Mouse (Mus musculus): ENCODE measurements at regions not wholly inside any gene's neighbourhood (a gene's known extent, or its start where the extent isn't known, plus 50 kb on each side); places are given as distances from the start of the nearest gene placed in this dataset.

- in situ Hi-C loops (cut with MboI, MseI): loop anchor here (10.0 kb wide), 1 partner anchor 195 kb away; the partner anchor contains the start of gene Cstl1
Observed at GRCm38 (mm10) chr2:148559376-148559775, 113.0 kb upstream of the Nxt1 start.

DNA sequence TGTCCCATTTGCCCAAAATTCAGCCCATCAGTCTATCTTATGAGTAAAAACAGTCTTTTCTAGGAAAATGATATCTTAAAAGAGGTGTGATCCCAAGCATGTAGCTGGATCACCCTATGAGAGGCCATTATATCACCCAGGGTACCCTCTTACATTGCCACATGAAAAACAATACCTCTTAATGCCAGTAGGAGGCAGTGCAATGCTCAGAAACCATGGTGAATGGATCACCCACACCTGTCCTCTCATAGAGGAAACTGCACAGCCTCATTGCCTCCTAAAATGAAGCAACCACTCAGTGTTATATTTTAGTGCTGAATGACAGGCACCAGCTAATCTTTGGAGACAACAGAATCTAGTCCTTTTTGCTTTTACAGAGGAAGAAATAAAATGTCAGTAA, 114.0 kb upstream of the Nxt1 start:
- in situ Hi-C loops (cut with MboI, MseI): loop anchor here (10.0 kb wide), 1 partner anchor 196 kb away; the partner anchor contains the start of gene Cstl1

DNA sequence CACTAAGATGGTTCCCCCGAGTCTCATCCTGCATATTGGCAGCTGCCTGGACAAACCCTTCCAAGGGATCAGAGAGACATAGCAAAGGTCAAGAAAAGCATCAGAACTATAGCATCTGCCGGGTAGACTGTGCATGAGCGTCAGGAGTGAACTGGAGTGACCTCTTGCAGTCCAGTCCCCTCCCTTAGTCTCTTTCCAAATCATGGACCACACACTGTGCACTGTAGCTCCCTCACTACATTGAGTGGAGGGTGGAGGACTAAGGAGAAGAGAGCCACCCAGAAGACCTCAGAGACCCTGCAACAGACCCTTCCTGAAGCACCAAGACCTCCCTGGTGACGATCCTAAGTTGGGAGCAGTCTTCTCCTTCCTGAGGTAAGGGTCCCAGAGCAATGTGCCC, 107.8 kb upstream of the Cd93 start:
- in situ Hi-C loops (cut with MboI, MseI): loop anchor here (10.0 kb wide), 1 partner anchor 204 kb away; the partner anchor contains the start of gene Cstl1

- in situ Hi-C loops (cut with MboI, MseI): loop anchor here (10.0 kb wide), 1 partner anchor 205 kb away; the partner anchor contains the start of gene Cstl1
Observed at GRCm38 (mm10) chr2:148549618-148550017, 106.3 kb upstream of the Cd93 start.

GRCm38 (mm10) chr2:148542340-148542739, 99.0 kb upstream of the Cd93 start:
- in situ Hi-C loops (cut with MboI, MseI): no loop called here

DNA sequence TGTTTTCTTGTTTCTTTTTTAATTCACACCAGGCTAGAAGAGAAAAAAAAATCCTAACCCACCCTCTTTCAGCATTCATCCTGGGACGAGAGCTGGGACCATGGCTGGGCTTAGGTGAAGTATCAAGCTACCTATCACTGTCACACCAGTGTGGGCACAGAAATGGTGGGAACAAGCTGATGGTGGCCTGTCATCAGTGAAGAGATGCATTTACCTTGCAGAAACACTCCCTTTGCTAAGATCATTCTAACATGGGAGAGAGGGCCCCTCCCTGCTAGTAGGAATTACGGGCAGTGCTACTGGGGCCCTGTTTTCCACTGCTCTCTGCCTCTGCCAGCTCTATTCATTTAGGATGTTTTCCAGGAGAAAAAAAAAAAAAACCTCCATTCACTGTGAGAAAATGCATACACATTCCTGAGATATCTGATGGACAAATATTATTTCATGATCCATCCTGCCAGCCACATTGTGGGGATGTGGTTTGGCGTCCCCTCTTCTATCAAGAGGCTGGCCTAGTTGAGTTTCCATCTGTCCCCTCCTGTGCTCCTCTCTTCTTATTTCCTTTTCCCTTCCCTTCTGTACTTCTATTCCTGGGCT, 94.6 kb upstream of the Cd93 start:
- in situ Hi-C loops (cut with MboI, MseI): loop anchor here (5.0 to 10.0 kb wide), 2 partner anchors 41 to 913 kb away; no protein-coding TSS in a partner anchor

- in situ Hi-C loops (cut with MboI, MseI): loop anchor here (5.0 to 10.0 kb wide), 2 partner anchors 40 to 912 kb away; no protein-coding TSS in a partner anchor
Observed at GRCm38 (mm10) chr2:148537251-148537650, 93.9 kb upstream of the Cd93 start.

- in situ Hi-C loops (cut with MboI, MseI): loop anchor here (5.0 to 10.0 kb wide), 2 partner anchors 39 to 912 kb away; no protein-coding TSS in a partner anchor
Observed at GRCm38 (mm10) chr2:148536608-148537007, 93.2 kb upstream of the Cd93 start.

DNA sequence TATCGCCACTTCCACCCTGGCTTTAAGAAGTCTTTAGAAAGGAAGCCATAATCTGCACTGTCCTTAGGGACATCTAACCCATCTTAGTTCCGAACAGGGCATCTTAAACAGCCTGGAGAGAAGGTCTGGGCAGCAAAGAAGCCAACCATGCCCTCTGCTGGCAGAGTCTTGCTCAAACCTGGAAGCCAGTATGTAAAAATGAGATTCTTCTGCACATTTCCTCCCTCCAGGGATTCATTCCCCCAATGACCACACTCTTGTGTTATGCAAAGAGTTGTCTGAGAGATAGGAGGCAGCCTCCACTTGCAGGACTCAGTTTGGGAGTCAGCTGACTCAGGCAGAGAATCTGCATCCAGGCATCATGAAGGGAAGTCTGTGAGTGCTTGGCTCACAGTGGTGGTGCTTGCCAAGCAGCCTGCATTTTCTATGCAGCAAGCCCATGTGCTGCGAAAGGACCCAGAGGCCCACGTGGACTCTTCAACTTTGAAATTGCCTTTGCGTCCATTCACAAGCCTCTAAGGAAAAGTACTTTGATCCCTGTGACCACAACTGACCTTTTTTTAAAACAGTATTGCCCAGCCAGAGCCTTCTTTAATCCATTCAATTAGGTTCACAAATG, 92.3 kb upstream of the Cd93 start:
- in situ Hi-C loops (cut with MboI, MseI): loop anchor here (5.0 to 10.0 kb wide), 2 partner anchors 38 to 911 kb away; no protein-coding TSS in a partner anchor

- in situ Hi-C loops (cut with MboI, MseI): loop anchor here (10.0 kb wide), 1 partner anchor 907 kb away; no protein-coding TSS in a partner anchor
Observed at GRCm38 (mm10) chr2:148532051-148532450, 88.7 kb upstream of the Cd93 start.

DNA sequence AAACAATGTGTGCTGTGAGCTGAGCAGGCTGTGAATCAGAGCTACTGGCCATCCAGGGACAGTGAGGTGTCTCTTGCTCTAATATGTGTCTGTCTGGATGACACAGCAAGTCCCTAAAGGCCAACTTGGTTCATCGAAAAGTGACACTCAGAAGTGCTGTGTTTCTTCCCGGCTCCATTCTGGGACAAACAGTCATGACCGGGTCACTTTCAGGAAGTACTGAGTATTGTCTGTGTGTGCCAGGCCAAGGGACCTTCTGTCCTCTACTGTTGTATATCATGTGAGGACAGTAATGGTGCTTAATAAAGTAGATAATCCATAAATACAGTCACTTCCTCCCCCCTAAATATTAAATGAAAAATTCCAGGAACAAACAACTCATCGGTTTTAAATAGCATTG, 87.2 kb upstream of the Cd93 start:
- in situ Hi-C loops (cut with MboI, MseI): loop anchor here (10.0 kb wide), 1 partner anchor 906 kb away; no protein-coding TSS in a partner anchor

DNA sequence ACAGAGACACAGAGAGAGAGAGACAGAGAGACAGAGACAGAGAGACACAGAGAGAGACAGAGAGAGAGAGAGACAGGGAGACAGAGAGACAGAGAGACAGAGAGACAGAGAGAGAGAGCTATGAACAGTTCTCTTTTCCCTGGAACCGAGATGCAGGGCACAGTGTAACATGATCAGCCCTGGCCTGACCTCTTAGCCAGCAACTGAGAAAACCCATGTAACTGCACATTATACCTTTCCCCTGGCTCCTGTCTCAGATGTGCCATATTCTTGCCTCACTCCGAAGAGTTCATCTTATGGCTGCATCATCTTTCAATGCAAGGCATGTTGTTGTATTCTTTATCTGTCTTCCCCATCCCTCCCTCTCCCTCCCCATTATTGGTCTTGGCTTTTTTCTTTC, 86.5 kb upstream of the Cd93 start:
- in situ Hi-C loops (cut with MboI, MseI): loop anchor here (10.0 kb wide), 1 partner anchor 905 kb away; no protein-coding TSS in a partner anchor

- in situ Hi-C loops (cut with MboI, MseI): no loop called here
Observed at GRCm38 (mm10) chr2:148527755-148528154, 84.4 kb upstream of the Cd93 start.

- in situ Hi-C loops (cut with MboI, MseI): no loop called here
Observed at GRCm38 (mm10) chr2:148525496-148525895, 82.1 kb upstream of the Cd93 start.

GRCm38 (mm10) chr2:148523401-148523800, 80.0 kb upstream of the Cd93 start:
- in situ Hi-C loops (cut with MboI, MseI): loop anchor here (25.0 kb wide), 1 partner anchor 714 kb away; no protein-coding TSS in a partner anchor

DNA sequence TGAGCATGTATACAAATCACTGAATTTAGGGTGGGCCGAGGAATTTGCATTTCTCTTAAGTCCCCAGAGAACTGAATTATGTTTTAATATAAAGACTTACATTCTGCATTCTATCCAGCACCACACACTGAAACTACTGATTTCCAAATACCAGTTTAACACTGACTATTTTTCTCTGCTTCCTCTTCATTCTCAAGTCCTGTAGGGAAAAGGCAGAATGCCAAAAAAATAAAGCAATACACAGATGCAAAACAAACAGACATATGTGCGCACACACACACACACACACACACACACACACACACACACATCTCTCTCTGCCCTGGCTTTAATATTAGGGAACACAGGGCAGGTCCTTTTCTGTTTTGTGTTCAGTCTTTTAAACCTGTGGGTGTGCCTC, 79.6 kb upstream of the Cd93 start:
- in situ Hi-C loops (cut with MboI, MseI): loop anchor here (25.0 kb wide), 1 partner anchor 714 kb away; no protein-coding TSS in a partner anchor

DNA sequence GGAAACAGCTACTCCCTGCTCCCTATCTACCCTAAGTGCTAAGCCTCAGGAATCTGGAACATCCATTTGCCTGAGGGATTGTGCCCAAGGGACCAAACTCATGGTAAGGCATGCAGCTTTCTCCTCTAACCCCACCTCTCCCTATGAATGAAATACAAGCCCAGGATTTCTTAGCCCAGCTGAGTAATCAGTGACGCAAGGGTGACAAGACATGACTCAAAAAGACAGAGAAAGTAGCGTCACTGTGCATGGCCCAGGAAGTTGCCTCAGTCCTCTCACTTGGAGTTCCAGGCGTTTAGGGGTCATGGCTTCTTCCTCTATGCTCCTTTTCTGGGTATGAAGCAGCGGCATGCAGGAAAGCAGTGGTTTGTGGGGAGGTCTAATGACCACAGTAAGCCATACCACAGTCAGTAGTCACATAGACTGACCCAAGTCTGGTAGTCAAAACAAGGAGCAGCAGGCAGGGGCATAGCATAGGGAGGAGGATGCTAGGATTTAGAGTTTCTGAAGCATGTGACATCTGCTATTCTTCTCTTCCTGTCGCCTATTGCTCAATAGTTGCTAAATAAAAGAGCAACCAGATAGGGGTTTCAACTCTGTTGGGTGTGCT, 78.7 kb upstream of the Cd93 start:
- in situ Hi-C loops (cut with MboI, MseI): loop anchor here (25.0 kb wide), 1 partner anchor 715 kb away; no protein-coding TSS in a partner anchor

DNA sequence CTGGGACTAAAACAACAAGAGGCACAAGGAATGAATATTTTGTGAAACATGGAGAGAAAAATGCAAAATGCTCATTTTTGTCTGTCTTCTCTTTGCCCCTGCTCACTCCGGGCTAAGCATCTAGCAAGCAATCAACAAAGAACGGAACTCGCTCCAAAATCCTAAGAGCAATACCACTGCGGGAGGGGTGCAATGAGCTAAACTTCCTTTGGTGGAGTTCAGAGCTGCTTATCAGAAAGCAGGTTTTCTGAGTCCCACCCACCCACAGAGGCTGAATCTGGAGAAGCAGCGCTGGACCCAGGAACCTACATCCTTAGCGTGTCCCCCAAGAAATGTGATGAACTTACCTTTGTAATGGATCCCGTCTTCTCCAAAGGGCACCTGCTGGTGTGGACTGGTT, 76.9 kb upstream of the Cd93 start:
- in situ Hi-C loops (cut with MboI, MseI): loop anchor here (25.0 kb wide), 1 partner anchor 717 kb away; no protein-coding TSS in a partner anchor

GRCm38 (mm10) chr2:148519689-148520290, 76.4 kb upstream of the Cd93 start:
- in situ Hi-C loops (cut with MboI, MseI): loop anchor here (25.0 kb wide), 1 partner anchor 718 kb away; no protein-coding TSS in a partner anchor

DNA sequence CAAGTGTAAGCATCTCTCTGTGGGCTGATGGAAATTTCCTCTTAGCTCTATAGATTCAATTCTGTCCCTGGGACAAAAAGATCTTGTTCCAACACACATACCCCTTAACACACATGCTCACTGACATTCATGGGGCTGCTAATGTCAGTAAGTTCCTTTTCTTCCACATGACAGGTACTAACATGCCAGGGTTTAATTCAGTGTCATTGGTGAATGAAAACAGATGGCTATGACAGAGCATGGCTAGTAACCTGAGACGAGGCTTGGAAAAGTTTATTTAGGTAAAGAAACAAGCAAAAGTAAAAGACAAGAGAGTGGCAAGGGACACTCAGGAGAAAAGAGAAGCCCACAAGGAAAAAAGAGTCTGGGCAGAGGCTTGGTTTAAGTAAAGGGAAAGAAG, 74.5 kb upstream of the Cd93 start:
- in situ Hi-C loops (cut with MboI, MseI): loop anchor here (25.0 kb wide), 1 partner anchor 719 kb away; no protein-coding TSS in a partner anchor

GRCm38 (mm10) chr2:148510008-148510681, 66.8 kb upstream of the Cd93 start:
- in situ Hi-C loops (cut with MboI, MseI): loop anchor here (25.0 kb wide), 1 partner anchor 727 kb away; no protein-coding TSS in a partner anchor

Measured in T-helper 1 cell (primary cell).